Mouse (Mus musculus) CH12.LX (cell line): ENCODE measurements around the gene Gm14569. TPM values are rescaled to one million over a fixed set of nuclear protein-coding genes. Genes with fewer than 3 reads are reported as not detected.
A peak's percentile ranks its signal among the peaks of the same experiment; 100 is the strongest.

ENCODE experiments used
- DNase-seq: peaks from one replicate; pipeline ENCODE4 v3.0.0-alpha.2; 2013; ENCODE audit errors: extremely low read depth
- H3K27ac ChIP-seq: 2 replicates; pipeline ENCODE4 v1.5.1; 2012; ENCODE audit warnings: low read depth, mild to moderate bottlenecking, control low read depth, moderate library complexity; ENCODE audit not compliant: insufficient read depth
- H3K27me3 ChIP-seq: replicated peaks from 2 replicates; pipeline ENCODE3; 2012; ENCODE audit warnings: inconsistent platforms
- H3K36me3 ChIP-seq, 2 experiments: replicated peaks in 1 of 2; 2 replicates each; pipeline versions ENCODE3 to v1.6.1; 2012; ENCODE audit warnings: inconsistent platforms in 1 of 2, low read length in 1 of 2, mild to moderate bottlenecking in 1 of 2, mixed read lengths in 1 of 2, moderate library complexity in 1 of 2; ENCODE audit not compliant: control insufficient read depth in 1 of 2, insufficient read depth in 1 of 2
- H3K4me1 ChIP-seq, 2 experiments: 2 replicates each; pipeline ENCODE4 v1.6.1; 2012; ENCODE audit warnings: inconsistent platforms in 1 of 2, moderate library complexity in 1 of 2; ENCODE audit not compliant: insufficient read depth in 2 of 2, control insufficient read depth in 1 of 2
- H3K4me2 ChIP-seq: 2 replicates; pipeline ENCODE4 v1.6.1; 2012; ENCODE audit warnings: low read depth, mild to moderate bottlenecking, control low read depth; ENCODE audit not compliant: poor library complexity, insufficient read depth, severe bottlenecking
- H3K4me3 ChIP-seq, 3 experiments: fragments of 150-350 bp in 1 of 3; sonication (generic) in 1 of 3; replicated peaks in 1 of 3; 2 replicates each; pipeline versions ENCODE3 to v1.5.1; 2011 to 2012; ENCODE audit warnings: low read depth in 2 of 3, low read length in 2 of 3, mild to moderate bottlenecking in 2 of 3, moderate library complexity in 2 of 3, control low read depth in 1 of 3, improper control_type of control experiment in 1 of 3, inconsistent platforms in 1 of 3, mixed read lengths in 1 of 3; ENCODE audit not compliant: poor library complexity in 1 of 3
- H3K79me2 ChIP-seq: replicated peaks from 2 replicates; pipeline ENCODE4 v1.6.1; 2012; ENCODE audit warnings: mild to moderate bottlenecking, moderate library complexity; ENCODE audit not compliant: control insufficient read depth, poor library complexity, insufficient read depth, severe bottlenecking; ENCODE audit errors: extremely low read depth
- H3K9ac ChIP-seq: 2 replicates; pipeline ENCODE4 v1.6.1; 2012; ENCODE audit warnings: low read depth, mild to moderate bottlenecking, control low read depth, moderate library complexity; ENCODE audit not compliant: insufficient read depth
- H3K9me3 ChIP-seq: replicated peaks from 2 replicates; pipeline ENCODE3; 2012; ENCODE audit warnings: low read length, inconsistent platforms, mixed read lengths
- CHD2 ChIP-seq: IDR thresholded peaks from 2 replicates; pipeline ENCODE4 v1.6.1; 2011; ENCODE audit warnings: low read length, improper control_type of control experiment
- CTCF ChIP-seq, 2 experiments: IDR thresholded peaks in 1 of 2; conservative IDR thresholded peaks in 1 of 2; 2 replicates each; pipeline ENCODE4 v1.5.1; 2011 to 2012; ENCODE audit warnings: low read depth in 2 of 2, low read length in 2 of 2, improper control_type of control experiment in 1 of 2, inconsistent platforms in 1 of 2, mild to moderate bottlenecking in 1 of 2, moderate library complexity in 1 of 2
- ELF1 ChIP-seq: IDR thresholded peaks from 2 replicates; pipeline ENCODE4 v1.6.1; 2014; ENCODE audit warnings: low read depth, mild to moderate bottlenecking, inconsistent platforms, low read length, improper control_type of control experiment
- EP300 ChIP-seq: IDR thresholded peaks from 2 replicates; pipeline ENCODE4 v1.6.1; 2011; ENCODE audit warnings: low read length, improper control_type of control experiment
- ETS1 ChIP-seq: conservative IDR thresholded peaks from 2 replicates; pipeline ENCODE4 v1.6.1; 2012; ENCODE audit warnings: low read depth, mild to moderate bottlenecking, inconsistent platforms, low read length, improper control_type of control experiment, moderate library complexity
- GABPA ChIP-seq: IDR thresholded peaks from 2 replicates; pipeline ENCODE4 v1.6.1; 2012; ENCODE audit warnings: low read depth, low read length, improper control_type of control experiment, inconsistent platforms; ENCODE audit not compliant: insufficient replicate concordance
- HCFC1 ChIP-seq: IDR thresholded peaks from 2 replicates; pipeline ENCODE4 v1.6.1; 2012; ENCODE audit warnings: low read depth, mild to moderate bottlenecking, inconsistent platforms, low read length, improper control_type of control experiment
- IRF4 ChIP-seq: IDR thresholded peaks from 2 replicates; pipeline ENCODE4 v1.6.1; 2014; ENCODE audit warnings: low read depth, mild to moderate bottlenecking, inconsistent platforms, low read length, improper control_type of control experiment
- JUN ChIP-seq: IDR thresholded peaks from 2 replicates; pipeline ENCODE4 v1.6.1; 2011; ENCODE audit warnings: low read depth, mild to moderate bottlenecking, low read length, improper control_type of control experiment, moderate library complexity; ENCODE audit not compliant: insufficient read depth
- KAT2A ChIP-seq: IDR thresholded peaks from 2 replicates; pipeline ENCODE4 v1.6.1; 2012; ENCODE audit warnings: low read length, improper control_type of control experiment, inconsistent platforms; ENCODE audit not compliant: insufficient replicate concordance
- MAFK ChIP-seq: IDR thresholded peaks from 2 replicates; pipeline ENCODE4 v1.6.1; 2011; ENCODE audit warnings: low read length, improper control_type of control experiment; ENCODE audit not compliant: insufficient replicate concordance
- MAZ ChIP-seq: IDR thresholded peaks from 2 replicates; pipeline ENCODE4 v1.6.1; 2012; ENCODE audit warnings: low read depth, mild to moderate bottlenecking, inconsistent platforms, low read length, improper control_type of control experiment, moderate library complexity
- MEF2A ChIP-seq: IDR thresholded peaks from 2 replicates; pipeline ENCODE4 v1.6.1; 2014; ENCODE audit warnings: low read depth, mild to moderate bottlenecking, inconsistent platforms, low read length, improper control_type of control experiment, borderline replicate concordance
- MXI1 ChIP-seq: IDR thresholded peaks from 2 replicates; pipeline ENCODE4 v1.6.1; 2011; ENCODE audit warnings: mild to moderate bottlenecking, low read depth, low read length, improper control_type of control experiment
- MYC ChIP-seq: IDR thresholded peaks from 2 replicates; pipeline ENCODE4 v1.6.1; 2011; ENCODE audit warnings: low read depth, mild to moderate bottlenecking, improper control_type of control experiment, low read length
- NRF1 ChIP-seq: IDR thresholded peaks from 2 replicates; pipeline ENCODE4 v1.6.1; 2014; ENCODE audit warnings: low read depth, mild to moderate bottlenecking, inconsistent platforms, low read length, improper control_type of control experiment, moderate library complexity
- RAD21 ChIP-seq: IDR thresholded peaks from 2 replicates; pipeline ENCODE4 v1.6.1; 2011; ENCODE audit warnings: low read depth, mild to moderate bottlenecking, low read length, improper control_type of control experiment, moderate library complexity
- SIN3A ChIP-seq: IDR thresholded peaks from 2 replicates; pipeline ENCODE4 v1.6.1; 2012; ENCODE audit warnings: low read length, improper control_type of control experiment, inconsistent platforms
- SMC3 ChIP-seq: IDR thresholded peaks from 2 replicates; pipeline ENCODE4 v1.6.1; 2011; ENCODE audit warnings: low read depth, low read length, improper control_type of control experiment
- USF1 ChIP-seq: IDR thresholded peaks from 2 replicates; pipeline ENCODE4 v1.6.1; 2014; ENCODE audit warnings: low read depth, mild to moderate bottlenecking, inconsistent platforms, low read length, improper control_type of control experiment
- ZC3H11A ChIP-seq: IDR thresholded peaks from 2 replicates; pipeline ENCODE4 v1.6.1; 2012; ENCODE audit warnings: low read depth, mild to moderate bottlenecking, inconsistent platforms, low read length, improper control_type of control experiment
- ZMIZ1 ChIP-seq: IDR thresholded peaks from 2 replicates; pipeline ENCODE4 v1.6.1; 2012; ENCODE audit warnings: low read depth, mild to moderate bottlenecking, inconsistent platforms, low read length, improper control_type of control experiment
- ZNF384 ChIP-seq: IDR thresholded peaks from 2 replicates; pipeline ENCODE4 v1.6.1; 2012; ENCODE audit warnings: low read depth, low read length, improper control_type of control experiment, inconsistent platforms
- dilution Hi-C: fragments of 300-500 bp; cut with MboI; formaldehyde crosslinking; loops from 2 replicates; pipeline ENCODE4 v1.14.3; 2020; ENCODE audit warnings: low sequenced_read_pairs; ENCODE audit not compliant: extremely low pct_unique_long_range_greater_than_20kb, extremely low pct_ligation_motif_present
- in situ Hi-C: fragments of 300-500 bp; cut with MboI; formaldehyde crosslinking; loops from 3 replicates; pipeline ENCODE4 v1.14.3; 2019; ENCODE audit warnings: low sequenced_read_pairs, low pct_ligation_motif_present, low pct_unique_long_range_greater_than_20kb, mixed read lengths
- polyA plus RNA-seq: library from polyadenylated mRNA; unstranded; fragments of >175 nt; gene quantifications from 2 replicates; pipeline ENCODE4 v1.2.1, GENCODE M21; 2012; ENCODE audit warnings: low read depth; ENCODE audit not compliant: insufficient read length
- total RNA-seq, 2 experiments: library from RNA; depleted of rRNA; stranded (reverse); fragments of 300-350 nt in 1 of 2; fragments of >200 nt in 1 of 2; gene quantifications; 2 replicates each; pipeline ENCODE4 v1.2.3; 2012 to 2014

Gm14569 gene
- total and polyA plus RNA-seq, 3 experiments, result not detected

DNA sequence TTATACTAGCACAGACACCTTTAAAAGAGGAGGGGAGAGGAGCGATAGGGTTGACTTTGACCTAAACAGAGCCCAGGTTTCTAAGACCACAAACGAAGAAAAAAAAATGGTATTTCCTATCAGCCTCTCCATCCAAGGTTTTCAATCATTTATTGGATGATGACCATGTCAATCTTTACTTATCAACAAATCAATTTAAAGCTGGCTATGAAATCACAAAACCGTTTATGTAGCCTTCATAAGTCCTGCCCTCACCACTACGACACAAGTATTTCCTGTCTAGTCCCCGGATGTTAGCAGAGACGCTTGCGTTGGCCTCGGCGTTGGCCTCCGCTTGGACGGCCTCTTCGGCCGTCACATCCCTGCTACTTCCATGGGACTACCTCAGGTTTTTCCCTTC, 90.7 kb downstream of the Gm14569 start, which contains the start of gene Gm6268:
TSS of gene Gm6268 (plus strand) at position 301 of the 400 bp plus-strand sequence.
- in situ Hi-C loops, result no loop called here

DNA sequence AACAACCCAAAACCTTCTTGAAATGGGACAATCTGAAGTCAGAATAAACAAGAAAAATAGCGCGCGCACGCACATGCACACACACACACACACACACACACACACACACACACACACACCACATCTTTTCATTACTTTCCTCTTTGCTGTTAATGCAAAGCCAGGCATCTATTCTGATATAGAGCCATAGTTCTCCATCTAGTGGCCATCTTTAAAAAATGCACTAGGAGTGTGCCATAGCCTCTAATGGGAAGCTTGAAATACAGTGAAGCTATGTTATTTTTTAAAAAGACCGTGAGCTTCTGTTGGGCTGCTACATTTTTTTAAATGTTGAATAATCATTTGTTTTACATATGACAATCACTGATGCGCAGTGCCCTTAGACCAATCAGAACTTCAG, 98.4 kb downstream of the Gm14569 start:
- dilution Hi-C loops, result no loop called here

More for the DNA sequence above, 90.7 kb downstream of the Gm14569 start, which contains the start of gene Gm6268:
- Histone ChIP-seq H3K79me2 (no peaks in the 10 kb centered on the region), H3K4me3 (no peak within 1 kb of the TSS), H3K4me2 (no peak within 1 kb of the TSS), H3K36me3 (no peaks in the 10 kb centered on the region), H3K4me1 (no peaks in the 10 kb centered on the region), H3K27me3 (no peaks in the 10 kb centered on the region), H3K9ac (no peak within 1 kb of the TSS), H3K27ac (no peak within 1 kb of the TSS), H3K9me3 (no peaks in the 10 kb centered on the region)
- DNase-seq, result no peak
- dilution Hi-C loops, result no loop called here
- no peak for TF ChIP-seq EP300
- TF ChIP-seq ZMIZ1, result no peak
- TF ChIP-seq MAZ, result no peak
- TF ChIP-seq MAFK, result no peak
- no peak for TF ChIP-seq ELF1
- TF ChIP-seq ZNF384, result no peak
- TF ChIP-seq MYC, result no peak
- TF ChIP-seq JUN, result no peak
- no peak for TF ChIP-seq CTCF (conservative IDR thresholded peaks at IDR 0.05 in 1 of 2, IDR thresholded peaks at IDR 0.05 in 1 of 2; ENCODE audit: low read depth in 2 of 2, low read length in 2 of 2)
- TF ChIP-seq CHD2, result no peak
- TF ChIP-seq ZC3H11A, result no peak
- TF ChIP-seq NRF1, result no peak
- TF ChIP-seq KAT2A, result no peak
- no peak for TF ChIP-seq GABPA
- TF ChIP-seq MEF2A, result no peak
- no peak for TF ChIP-seq MXI1
- TF ChIP-seq SMC3, result no peak
- no peak for TF ChIP-seq USF1
- no peak for TF ChIP-seq ETS1

More for the DNA sequence above, 98.4 kb downstream of the Gm14569 start:
- TF ChIP-seq IRF4 (no peak), HCFC1 (no peak), SMC3 (peak; percentile 33), CTCF (conservative IDR thresholded peaks at IDR 0.05 in 1 of 2, IDR thresholded peaks at IDR 0.05 in 1 of 2; ENCODE audit: low read depth in 2 of 2, low read length in 2 of 2) (peak in 1 of 2 experiments; percentile 62; a peak in 2 of 4 replicates), ZMIZ1 (no peak), RAD21 (peak; percentile 40), EP300 (no peak), SIN3A (no peak)
- Histone ChIP-seq H3K4me3 (no peak overlapping the region), H3K27ac (no peak overlapping the region), H3K79me2 (no peaks in the 10 kb centered on the region), H3K4me2 (no peak overlapping the region), H3K27me3 (no peaks in the 10 kb centered on the region), H3K4me1 (no peaks in the 10 kb centered on the region), H3K9me3 (no peaks in the 10 kb centered on the region), H3K9ac (no peak overlapping the region), H3K36me3 (no peaks in the 10 kb centered on the region)
- in situ Hi-C loops, result no loop called here
- DNase-seq, result peak; percentile 11
